Mouse (Mus musculus): ENCODE results near the gene Gp9.

The Gp9 gene

DNA sequence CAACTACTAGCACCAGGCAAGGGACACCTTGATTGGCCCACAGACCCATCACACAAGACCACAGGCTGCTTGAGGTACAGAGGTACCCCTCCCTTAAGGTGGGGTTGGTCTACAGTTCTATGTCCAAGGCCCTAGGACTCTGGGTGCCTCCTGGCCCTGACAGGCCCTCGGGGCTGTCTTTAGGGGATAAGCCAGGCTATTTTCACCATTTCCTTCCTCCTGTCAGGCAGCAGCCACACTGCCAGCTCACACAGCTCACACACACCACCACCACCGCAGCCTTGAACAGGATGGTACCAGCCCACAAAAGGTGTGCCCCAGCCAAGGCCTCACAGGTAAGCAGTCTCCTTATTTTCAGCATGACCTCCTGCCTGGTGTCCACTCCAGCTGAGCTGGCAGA lies at the start of gene Gp9:
Gene Gp9, plus strand, starts transcription at position 231 of the 400 bp plus-strand sequence.
- DNase-seq (ENCODE audit: low spot score), result no peak

DNA sequence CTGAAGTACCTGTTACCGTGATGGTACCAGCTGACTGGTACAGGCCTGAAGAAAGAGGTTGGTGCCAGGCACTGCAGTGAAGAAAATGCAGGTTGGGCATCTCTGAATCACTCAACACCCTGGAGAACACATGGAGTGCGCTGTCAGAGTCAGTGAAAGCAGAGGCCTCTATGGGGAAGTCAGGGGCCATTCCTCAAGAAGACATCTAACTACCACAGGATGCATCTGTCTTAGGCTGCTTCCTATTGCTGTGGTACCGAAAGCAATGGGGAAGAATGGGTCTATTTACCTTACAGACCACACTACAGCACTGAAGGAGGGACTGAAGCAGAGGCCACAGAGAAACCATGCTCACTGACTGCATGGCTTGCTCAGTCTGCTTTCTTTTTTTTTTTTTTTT lies 49.8 kb upstream of the Gp9 start:
- DNase-seq (ENCODE audit: low spot score), result no peak

DNA sequence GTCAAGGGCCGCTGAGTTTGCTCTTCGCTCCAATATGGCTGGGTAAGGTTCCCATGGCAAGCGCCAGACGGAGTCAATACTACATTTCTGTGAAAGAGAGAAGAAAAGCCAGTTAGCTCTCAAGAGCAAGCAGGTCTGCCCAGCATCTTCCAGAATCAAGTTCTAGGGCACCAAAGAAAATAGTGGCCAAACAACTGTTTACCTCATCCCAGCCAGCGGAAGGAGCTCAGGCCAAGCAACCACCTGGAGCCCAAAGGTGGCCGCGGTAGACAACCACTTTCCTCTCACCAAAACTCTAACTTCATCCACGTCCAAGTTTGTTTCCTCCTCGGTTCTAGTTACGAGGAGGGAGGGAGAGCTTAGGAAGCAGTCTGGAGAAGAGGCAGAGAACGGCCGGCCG lies 47.7 kb upstream of the Gp9 start:
- DNase-seq (ENCODE audit: low spot score), result no peak

DNA sequence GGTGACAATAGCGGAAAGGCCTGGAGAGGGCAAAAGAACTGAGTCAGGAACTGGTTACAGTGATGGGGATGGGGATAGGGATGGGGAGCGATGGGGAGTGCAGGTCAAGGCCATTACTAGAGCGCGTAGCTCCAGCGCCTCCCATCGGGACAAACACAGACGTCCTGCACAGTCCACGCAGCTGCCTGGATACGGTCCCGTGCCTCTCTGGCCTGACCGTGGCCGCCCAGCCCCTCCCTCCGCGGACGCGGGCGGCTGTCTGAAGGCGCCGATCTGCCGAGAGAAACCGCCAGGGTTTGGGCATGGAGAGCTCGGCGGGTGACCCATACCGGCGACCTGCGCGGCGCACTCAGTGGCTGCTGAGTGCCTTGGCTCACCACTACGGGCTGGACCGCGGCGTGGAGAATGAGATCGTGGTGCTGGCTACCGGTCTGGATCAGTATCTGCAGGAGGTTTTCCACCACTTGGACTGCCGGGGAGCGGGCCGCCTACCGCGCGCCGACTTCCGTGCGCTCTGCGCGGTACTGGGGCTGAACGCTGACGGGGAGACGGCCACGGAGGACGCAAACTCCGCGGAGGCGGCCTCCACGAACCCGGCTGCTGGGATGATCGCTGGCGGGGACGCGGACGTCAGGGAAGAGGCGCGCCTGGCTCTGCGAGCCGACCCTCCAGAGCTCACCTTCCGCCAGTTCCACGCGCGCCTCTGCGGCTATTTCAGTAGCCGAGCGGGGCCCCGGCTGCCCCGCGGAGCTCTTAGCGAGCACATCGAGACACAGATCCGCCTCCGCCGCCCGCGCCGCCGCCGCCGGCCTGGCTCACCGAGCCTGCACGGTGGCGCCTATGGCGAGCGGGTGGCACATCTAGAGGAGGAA lies 47.0 kb upstream of the Gp9 start, which contains the start of gene Efcc1:
Gene Efcc1, plus strand, starts transcription at position 279 of the 872 bp plus-strand sequence.
- no peak for DNase-seq (ENCODE audit: low spot score)

DNA sequence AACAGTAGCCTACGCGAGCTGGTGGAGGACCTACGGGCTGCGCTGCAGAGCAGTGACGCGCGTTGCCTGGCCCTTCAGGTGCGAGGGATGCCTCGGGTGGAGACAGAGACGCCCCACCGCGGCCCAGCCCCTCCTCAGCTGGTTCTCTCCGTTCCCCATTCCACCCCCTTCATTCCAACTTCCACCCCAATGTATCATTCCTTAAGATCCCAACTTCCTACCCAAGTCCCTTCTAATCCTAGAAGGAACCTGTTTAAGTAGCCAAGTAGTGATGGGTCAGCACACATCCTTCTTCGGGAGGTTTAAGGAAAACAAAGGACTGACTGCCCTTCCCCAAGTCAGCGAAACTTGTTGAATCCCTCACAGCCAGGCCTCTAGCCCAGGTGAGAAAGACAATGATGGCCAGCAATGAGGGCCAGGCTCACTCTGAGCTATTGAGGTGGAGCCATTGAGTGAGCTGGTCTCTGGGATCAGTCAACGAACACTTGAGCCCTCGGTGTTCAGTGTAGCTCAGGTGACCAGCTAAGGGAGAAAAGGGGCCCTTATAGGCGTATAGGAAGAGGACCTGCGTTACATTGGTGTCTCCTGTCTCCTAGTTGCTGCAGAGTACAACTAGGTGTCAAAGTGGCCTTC lies 46.3 kb upstream of the Gp9 start:
- no peak for DNase-seq (ENCODE audit: low spot score)

DNA sequence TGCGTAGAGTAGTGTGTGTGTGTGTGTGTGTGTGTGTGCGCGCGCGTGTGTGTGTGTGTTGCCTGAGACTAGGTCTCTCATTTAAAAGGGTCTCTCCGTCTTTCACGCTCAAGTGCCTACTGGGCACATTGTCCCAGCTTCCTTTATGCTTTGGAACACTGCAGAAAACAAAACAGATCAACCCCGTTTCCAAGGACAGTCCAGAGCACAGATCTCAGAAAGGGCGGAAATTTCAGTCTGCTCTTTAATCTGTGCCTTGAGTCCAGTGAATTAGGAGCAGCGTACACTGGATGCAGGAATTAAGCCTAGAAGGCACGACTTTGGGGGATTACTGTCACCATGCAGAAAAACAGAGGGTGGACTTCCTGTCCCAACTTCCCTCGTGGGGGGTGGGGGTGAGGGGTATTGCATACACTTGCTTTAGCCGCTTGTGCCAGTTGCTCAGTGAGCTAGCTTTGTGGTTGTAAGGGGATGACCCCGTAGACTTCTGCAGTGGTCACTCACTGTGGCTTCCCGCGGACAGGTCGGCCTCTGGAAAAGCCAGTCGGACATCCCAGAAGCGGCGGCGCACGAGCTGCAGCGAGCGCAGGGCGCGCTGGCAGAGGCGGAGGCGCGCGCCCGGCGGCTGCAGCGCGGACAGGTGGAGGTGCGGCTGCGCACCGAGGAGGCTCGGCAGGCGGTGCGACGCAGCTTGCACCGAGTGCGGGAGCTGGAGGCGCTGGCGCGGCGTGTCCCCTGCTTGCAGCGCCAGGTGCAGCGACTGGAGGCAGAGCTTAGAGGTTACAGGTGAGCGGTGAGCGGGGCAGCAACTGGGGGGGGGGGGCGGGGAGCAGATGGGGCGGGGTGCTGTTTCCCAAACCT lies 45.5 kb upstream of the Gp9 start:
- no peak for DNase-seq (ENCODE audit: low spot score)

DNA sequence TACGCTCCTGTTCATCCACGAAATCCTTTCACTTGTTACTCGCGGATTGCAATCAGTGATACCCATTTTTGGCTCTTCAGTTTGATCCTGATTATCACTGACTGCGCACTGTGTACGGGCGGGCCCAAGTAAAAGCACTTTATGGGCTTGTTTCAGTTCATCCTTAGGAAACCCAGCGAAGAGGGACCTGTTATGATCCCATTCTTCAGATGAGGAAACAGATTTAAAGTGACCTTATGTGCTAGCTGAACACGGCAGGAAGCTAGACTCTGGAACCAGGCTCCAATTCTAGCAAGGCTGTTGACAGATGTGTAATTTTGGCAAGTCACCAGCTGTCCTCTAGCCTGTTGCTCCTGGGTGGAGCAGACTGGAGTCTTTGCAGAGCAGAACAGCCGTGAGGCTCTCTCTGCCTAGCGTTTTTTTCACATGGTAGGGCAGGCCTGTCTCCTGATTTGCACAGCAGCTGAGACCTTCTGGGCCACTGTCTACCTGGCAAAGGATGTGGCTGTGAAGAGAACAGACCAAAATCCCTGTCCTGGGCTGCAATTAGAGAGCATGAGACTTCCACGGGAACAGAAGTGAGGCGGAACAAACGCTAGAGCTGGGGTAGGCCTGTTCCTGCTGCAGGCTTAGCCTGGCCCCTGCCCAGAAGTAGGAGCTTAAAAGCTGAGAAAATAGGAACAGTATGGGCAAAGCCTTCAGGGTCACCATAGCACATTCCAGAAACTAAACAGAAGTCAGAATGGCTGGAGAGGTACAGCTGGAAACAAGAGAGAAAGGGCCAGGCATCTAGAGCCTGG lies 44.5 kb upstream of the Gp9 start:
- no peak for DNase-seq (ENCODE audit: low spot score)

DNA sequence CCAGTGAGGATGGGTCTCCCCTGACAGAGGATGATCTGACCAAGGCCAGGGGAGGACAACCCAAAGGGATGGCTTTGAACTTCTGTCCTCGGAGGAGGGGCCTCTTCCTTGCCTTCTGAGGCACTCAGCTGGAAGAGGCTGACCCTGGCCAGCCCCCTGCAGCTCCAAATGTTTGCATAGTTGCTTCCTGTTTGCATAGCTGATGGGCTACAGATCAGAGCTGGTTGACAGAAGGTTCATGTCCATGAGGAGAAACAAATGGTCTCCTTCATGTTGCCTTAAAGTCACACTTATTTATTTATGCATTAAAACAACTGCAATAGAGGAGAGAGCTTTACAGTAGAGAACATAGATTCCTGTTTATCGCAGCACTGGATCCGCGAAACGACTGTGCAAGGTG lies 43.7 kb upstream of the Gp9 start:
- no peak for DNase-seq (ENCODE audit: low spot score)

DNA sequence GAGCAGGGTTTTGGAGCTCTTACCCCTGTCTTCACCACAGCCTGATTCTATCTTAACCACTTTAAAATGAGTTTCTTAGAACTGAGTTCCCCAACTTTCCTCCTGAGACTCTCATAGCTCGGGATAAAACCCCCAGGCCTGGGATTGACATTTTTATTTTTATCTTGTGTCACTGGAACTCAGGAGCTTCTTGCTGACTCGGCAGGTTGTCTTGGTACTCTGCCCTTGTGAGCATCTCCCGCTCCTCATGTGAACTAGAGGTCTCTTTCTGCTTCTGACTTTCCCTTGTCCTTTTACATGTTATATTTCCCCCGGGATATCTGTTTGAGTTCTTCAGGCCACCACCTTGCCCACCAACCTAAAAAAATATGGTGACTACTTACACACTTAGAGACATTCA lies 40.9 kb upstream of the Gp9 start:
- no peak for DNase-seq (ENCODE audit: low spot score)

DNA sequence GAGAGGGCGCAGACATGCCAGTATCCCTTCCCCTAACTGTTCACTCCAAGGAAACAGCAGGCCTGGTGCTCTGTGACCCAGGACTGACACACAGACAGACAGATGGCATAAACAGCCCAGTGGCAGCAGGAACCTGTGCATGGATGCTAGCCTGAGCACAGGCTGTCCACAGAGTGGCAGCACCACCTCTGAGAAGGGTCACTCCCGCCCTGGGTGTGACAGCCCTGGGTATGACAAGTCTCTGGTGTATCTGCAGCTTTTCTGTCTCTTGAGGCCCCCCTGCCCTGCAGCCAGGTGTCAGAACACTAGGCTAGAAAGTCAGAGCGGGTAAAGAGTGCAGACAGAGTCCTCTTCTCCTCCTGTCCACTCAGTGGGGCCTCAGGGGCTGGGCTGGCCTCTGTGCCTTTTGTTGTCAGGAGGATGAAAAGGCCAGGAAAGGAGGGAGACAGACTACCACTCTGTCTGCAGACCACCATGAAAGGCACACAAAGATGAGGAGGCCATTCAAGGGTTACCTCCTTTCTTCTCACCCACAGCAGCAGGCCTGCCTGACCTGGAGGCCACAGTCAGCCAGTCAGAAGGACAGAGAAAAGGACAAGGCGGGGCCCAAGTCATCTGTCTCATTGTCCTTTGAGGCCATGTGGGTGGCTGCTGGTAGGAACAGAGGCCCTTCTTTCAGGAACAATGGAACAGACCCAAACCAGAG lies 39.8 kb upstream of the Gp9 start:
- DNase-seq (ENCODE audit: low spot score), result no peak

DNA sequence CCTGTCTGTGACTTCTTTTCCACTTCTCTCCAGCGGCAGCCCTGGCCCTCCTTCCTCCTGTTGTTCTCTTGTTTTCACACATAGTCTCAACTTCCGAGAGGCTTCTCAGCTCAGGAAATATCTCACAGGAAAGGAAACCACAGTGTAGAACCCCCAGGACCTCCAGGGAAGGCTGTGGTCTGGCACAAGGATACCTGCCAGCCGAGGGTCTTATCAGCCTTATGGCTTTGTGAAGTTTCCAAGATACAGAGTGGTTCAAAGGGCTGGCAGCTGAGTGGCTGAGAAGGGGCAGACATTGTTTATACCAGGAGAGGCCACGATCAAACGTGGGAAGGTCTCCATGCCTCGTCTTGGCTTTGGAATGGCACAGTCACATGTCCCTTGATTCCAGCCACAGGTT lies 38.0 kb upstream of the Gp9 start:
- DNase-seq (ENCODE audit: low spot score), result no peak

DNA sequence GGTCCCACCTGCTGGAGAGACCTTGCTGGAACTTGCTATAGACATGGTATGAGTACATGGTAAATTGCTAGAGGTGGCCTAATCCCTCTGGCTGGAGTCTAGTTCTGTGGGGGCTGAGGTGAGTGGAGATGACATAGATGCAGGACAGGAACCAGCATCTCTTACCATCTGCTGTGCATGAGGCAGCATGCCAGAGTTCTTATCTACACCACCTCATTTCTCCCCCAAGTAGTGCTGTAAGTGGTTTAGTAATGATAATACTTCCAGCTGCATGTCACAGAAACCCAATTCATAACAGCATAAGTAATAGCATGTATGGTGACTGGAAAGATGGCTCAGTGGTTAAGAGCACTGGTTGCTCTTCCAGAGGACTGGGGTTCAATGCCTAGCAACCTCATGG lies 37.4 kb upstream of the Gp9 start:
- no peak for DNase-seq (ENCODE audit: low spot score)

DNA sequence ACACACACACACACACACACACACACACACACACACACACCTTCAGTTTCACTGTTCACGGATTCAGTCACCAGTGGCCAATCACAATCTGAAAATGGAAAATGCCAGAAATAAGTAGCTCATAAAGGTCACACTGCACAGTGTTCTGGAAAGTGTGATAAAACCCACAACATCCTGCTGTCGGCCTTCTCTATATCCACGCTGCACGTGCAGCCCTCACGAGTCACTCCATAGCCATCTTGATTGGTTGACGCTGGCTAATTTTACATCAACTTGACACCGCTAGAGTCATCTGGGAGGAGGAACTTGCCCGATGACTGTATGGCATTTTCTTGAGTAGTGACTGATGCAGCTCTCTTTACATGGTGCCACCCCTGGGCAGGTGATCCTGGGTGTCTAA lies 35.9 kb upstream of the Gp9 start:
- peak; percentile 36 for DNase-seq (ENCODE audit: low spot score)

DNA sequence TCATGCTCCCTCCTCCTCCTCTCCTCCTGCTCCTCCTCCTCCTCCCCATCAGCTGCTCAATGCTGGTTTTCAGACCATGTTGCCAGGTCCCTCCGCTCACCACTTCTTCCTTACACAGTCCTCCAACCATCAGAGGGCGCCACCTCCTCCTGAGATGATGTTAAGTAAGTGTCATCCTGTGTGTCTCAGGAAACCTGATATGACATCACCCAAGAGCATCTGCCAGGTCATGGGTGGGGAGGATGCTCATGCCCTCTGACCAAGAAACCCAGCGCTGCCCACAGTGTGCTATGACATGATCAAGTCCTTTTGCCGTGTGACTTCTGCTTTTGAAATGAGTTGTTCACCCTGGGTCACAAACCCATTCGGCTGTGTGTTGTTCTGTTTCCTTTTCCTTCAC lies 35.1 kb upstream of the Gp9 start:
- peak; percentile 28 for DNase-seq (ENCODE audit: low spot score)

DNA sequence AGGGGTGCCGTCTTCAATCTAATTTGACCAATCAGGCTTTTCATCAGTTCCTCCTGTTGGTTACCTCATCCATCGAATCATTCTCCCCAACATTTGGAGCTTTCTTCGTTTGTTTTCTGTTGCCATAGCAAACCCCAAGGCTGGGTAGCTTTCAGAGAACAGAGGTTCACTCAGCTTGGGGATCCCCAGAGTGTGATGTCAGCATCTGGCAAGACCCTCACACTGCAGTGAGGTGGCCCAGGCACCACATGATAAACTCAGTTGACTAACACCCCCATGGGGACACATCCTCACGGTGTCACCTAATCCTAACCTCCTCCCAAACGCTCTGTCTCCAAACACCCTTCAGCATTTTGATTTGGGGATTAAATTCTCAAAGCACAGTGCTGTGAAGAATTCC lies 34.6 kb upstream of the Gp9 start:
- no peak for DNase-seq (ENCODE audit: low spot score)

DNA sequence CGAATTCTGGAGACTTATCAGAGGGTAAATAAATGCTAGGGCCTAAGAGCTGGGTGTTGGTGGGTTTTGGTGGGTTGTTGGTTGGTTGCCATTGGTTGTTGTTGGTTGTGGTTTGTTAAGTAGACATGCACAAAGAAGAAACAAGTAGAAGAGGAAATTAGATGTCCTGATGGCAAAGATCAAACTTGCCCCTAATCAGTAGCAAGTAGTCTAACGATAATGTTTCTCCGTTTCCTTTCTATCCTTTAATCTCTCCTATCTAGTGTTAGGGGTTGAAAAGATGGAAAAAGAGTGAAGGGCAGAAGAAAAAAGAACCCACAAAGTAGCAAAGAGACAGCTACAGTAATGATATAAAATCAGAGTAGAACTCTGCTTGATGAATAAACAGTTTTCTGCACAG lies 33.2 kb upstream of the Gp9 start:
- DNase-seq (ENCODE audit: low spot score), result no peak

DNA sequence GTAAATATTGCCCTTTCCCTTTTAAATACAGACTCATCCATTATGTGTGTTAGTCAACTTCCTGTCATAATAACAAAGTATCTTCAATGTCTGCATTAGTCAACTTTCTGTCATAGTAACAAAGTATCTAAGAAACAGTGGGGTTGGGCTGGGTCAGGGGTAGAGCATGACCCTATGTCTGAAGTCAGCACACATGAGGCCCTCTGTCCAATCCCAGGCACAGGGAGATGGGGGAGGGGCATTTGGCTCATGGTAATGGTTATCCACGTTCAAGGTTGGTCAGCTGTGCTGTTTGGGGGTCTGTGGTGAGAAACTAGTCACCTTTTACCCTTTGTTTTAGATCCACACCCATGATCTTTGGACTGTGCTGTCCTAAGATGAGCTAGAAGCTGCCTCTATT lies 32.6 kb upstream of the Gp9 start:
- DNase-seq (ENCODE audit: low spot score), result no peak

DNA sequence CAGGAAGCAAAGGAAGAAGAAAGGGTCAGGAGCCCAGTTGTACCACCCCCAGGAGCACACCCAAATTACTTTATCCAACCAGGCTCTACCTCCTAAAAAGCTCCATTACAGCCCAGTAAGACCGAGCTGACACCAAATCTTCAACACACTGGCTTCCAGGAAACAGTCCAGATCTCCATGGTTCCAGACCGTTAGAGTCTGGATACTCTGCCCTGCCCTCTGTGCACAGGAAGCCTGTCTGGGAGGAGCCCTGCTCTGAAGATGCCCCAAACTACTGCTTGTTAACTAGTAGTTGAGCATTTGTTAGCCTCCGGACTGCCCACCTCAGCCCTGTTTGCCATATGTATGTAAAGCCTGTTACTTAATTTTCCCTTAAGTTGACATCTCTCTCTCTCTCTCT lies 31.8 kb upstream of the Gp9 start:
- DNase-seq (ENCODE audit: low spot score), result no peak

DNA sequence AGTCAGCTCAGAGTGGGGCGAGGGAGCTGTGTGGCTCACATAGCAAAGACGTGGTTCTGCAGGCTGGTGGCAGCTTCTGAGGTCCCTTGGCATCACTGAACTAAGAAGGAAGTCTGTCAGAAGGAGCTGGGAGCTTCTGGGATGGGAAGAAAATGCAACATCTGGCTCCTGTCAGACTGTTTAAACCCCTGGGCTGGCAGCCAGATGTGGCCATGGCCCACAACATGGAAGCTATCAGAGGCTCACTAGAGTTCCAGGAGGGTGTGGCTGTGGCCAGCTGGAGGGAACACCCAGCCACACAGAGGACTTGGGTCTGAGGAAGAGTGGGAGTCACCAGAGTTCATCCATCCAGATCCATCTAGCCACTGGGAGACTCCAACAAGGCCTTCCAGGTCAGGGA lies 31.0 kb upstream of the Gp9 start:
- DNase-seq (ENCODE audit: low spot score), result no peak

DNA sequence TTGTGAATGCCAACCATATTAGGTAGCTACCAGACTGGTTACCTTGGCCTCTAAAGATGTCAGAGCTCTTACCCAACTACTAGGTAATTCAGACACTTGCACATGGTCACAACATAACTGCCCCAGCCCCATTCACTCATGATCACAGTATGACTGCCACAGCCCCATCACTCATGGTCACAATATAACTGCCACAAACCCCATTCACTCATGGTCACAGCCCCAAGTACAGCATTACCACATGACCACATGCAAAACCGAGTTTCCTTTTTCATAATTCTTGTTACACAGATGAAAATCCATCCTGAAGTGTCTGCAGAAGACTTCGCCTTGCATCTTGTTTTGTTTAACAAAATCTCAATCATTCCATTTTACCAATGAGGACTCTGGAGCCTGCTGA lies 29.8 kb upstream of the Gp9 start:
- no peak for DNase-seq (ENCODE audit: low spot score)

DNA sequence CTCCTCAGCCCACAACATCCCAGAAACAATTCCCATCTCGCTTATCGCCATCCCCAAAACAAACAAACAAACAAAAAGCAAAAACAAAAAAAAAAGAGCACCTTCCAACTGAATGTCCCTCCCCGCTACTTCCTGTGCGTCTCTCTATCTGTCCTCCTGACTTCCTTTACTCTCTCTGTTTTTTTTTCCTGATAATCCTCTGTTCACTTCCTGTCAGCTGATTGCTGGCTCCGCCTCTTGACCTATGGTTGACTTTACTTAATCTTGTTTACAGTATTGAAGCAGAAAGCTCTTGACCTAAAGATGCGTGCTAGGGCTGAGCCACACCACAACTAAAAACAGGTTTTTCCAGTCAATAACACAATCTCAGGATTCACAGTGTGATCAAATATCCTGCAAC lies 29.3 kb upstream of the Gp9 start:
- no peak for DNase-seq (ENCODE audit: low spot score)
